Mouse (Mus musculus) hindbrain, embryonic 12.5 days (tissue): Measurements from ENCODE around the gene Gxylt1. TPM values are rescaled to one million over a fixed set of nuclear protein-coding genes. Genes with fewer than 3 reads are reported as not detected.

ENCODE experiments used
- ATAC-seq: fragments of 200-750 bp; cut with Nextera tagmentation; 2 replicates; pipeline ENCODE4 v1.8.0; 2017; ENCODE audit warnings: moderate TSS enrichment; ENCODE audit not compliant: low FRiP score
- H3K27ac ChIP-seq: fragments of 300-500 bp; sonication (generic); 2 replicates; pipeline ENCODE4 v1.5.1; 2016; ENCODE audit warnings: mild to moderate bottlenecking
- H3K27me3 ChIP-seq: fragments of 300-500 bp; sonication (generic); 2 replicates; pipeline ENCODE4 v1.6.1; 2016; ENCODE audit warnings: mild to moderate bottlenecking
- H3K36me3 ChIP-seq: fragments of 300-500 bp; sonication (generic); 2 replicates; pipeline ENCODE4 v1.6.1; 2016; ENCODE audit warnings: mild to moderate bottlenecking
- H3K4me1 ChIP-seq: fragments of 300-500 bp; sonication (generic); 2 replicates; pipeline ENCODE4 v1.6.1; 2016
- H3K4me2 ChIP-seq: fragments of 300-500 bp; sonication (generic); replicated peaks from 2 replicates; pipeline ENCODE4 v1.6.1; 2016; ENCODE audit warnings: mild to moderate bottlenecking
- H3K4me3 ChIP-seq: fragments of 300-500 bp; sonication (generic); 2 replicates; pipeline ENCODE4 v1.5.1; 2016; ENCODE audit warnings: mild to moderate bottlenecking
- H3K9ac ChIP-seq: fragments of 300-500 bp; sonication (generic); 2 replicates; pipeline ENCODE4 v1.6.1; 2016; ENCODE audit warnings: mild to moderate bottlenecking, moderate library complexity
- H3K9me3 ChIP-seq: fragments of 300-500 bp; sonication (generic); replicated peaks from 2 replicates; pipeline ENCODE4 v1.6.1; 2016; ENCODE audit warnings: mild to moderate bottlenecking
- WGBS: fragments of 180-500 bp; shearing (Covaris S2); methylation state at CpG from one replicate; pipeline ENCODE4 v1.1.7; 2016; 5-methylcytosine and 5-hydroxymethylcytosine counted together
- polyA plus RNA-seq: library from polyadenylated mRNA; unstranded; fragments of >200 nt; fragmentation: Nextera tagmentation; extraction: Ambion mirVana; gene quantifications from 2 replicates; pipeline ENCODE4 v1.2.1, GENCODE M21; 2016

The Gxylt1 gene
- polyA plus RNA-seq, 1 experiment from 2014 or later = 19.7 TPM

DNA sequence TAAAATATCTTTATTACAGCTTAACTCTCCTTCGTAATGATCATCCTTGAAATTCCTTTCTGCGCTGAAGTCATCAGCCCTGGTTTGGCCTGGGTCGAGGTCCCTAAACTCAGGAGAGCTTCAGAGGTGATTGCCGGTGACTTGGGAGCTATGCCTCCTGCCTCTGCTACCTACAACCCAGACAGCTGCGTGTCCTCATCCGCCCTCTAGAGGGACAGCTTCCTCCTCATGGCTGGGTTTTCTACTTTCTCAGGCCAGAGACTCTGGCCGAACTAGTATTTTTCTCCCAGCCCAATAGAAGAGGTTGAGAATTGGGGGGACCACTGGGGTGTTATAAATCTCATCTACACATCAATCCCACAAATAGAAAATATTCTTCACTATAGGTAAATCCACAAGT, 52.5 kb downstream of the Gxylt1 start:
- no peak for ATAC-seq
- Histone ChIP-seq H3K27ac (no peak overlapping the region), H3K36me3 (no peaks in the 10 kb centered on the region), H3K9ac (no peak overlapping the region), H3K4me2 (no peak overlapping the region), H3K9me3 (no peaks in the 10 kb centered on the region; the same call in 1 of the 2 replicates), H3K4me3 (no peak overlapping the region), H3K27me3 (no peaks in the 10 kb centered on the region), H3K4me1 (peaks cover 2% of the 10 kb centered on the region; the same call in 1 of the 2 replicates)
- 63% methylated on average over 7 of the region's 7 CpGs for WGBS

DNA sequence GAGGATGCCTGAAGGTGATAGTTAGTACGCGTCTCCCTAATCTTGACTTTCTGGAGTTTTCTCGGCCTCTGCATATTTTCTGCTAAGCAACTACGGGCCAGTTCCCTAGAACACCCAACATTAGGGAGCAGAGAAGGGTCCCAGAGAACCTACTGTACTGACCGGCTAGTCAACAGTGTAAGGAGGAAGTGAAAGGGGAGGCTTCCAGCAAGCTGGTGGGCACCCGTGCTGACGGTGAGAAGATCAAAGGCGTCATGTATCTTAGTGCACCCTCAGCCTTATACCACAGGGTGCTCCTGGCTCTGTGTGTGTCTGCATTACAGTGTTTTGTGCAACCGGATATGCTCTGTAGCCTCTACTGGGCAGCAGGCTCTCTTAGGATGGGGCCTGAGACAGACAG, 62.4 kb downstream of the Gxylt1 start:
- Histone ChIP-seq H3K27ac (no peak overlapping the region), H3K4me3 (no peak overlapping the region), H3K4me1 (no peaks in the 10 kb centered on the region), H3K27me3 (no peaks in the 10 kb centered on the region), H3K9me3 (no peaks in the 10 kb centered on the region), H3K9ac (no peak overlapping the region), H3K36me3 (no peaks in the 10 kb centered on the region), H3K4me2 (no peak overlapping the region)
- 93% methylated on average over 9 of the region's 9 CpGs for WGBS
- no peak for ATAC-seq

DNA sequence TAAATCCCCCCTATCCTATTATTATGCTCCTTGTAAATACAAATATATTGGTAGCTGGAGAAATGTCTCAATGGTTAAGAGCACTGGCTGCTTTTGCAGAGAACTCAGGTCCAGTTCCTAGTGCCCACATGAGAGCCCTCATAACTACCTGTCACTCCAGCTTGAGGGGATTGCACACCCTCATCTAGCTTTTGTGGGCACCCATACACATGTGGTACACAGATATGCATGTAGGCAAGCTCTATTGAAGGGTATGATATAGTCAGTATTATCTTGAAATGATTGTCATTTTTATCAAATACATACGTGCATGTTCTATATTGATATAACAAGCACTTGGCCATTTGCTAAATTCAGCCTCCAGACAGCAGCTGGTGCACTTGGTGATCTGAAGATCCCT, 70.1 kb downstream of the Gxylt1 start:
- no peaks in the 10 kb centered on the region for H3K27me3 ChIP-seq
- H3K36me3 ChIP-seq = no peaks in the 10 kb centered on the region
- no peak overlapping the region for H3K27ac ChIP-seq
- ATAC-seq = no peak
- no peak overlapping the region for H3K4me2 ChIP-seq
- no peaks in the 10 kb centered on the region for H3K4me1 ChIP-seq
- H3K4me3 ChIP-seq = no peak overlapping the region
- no peaks in the 10 kb centered on the region for H3K9me3 ChIP-seq
- 88% methylated on average over 1 of the region's 1 CpGs for WGBS
- no peak overlapping the region for H3K9ac ChIP-seq

DNA sequence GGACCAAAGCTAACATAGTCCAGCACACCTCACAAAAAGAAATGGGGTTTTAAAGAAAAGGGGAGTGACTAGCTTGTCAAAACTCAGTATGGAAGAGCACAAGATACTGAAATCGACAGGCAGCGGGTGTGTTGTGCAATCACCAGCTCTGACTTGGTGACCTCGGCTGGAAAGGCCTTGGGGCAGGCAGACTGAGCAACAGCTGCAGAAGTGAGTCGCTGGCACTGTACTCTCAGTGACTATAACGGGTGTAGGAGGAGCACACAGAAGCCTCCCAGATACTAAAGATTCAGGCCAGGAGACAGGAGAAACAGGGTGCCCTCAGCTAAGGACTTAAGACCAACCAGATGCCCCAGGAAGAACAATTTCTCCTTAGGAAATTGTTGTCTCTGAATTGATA, 73.0 kb downstream of the Gxylt1 start:
- Histone ChIP-seq H3K4me2 (no peak overlapping the region), H3K4me3 (no peak overlapping the region), H3K9ac (no peak overlapping the region), H3K9me3 (no peaks in the 10 kb centered on the region), H3K27ac (no peak overlapping the region), H3K4me1 (no peaks in the 10 kb centered on the region), H3K27me3 (no peaks in the 10 kb centered on the region), H3K36me3 (no peaks in the 10 kb centered on the region)
- ATAC-seq = no peak
- WGBS = 82% methylated on average over 5 of the region's 5 CpGs

- no peak for ATAC-seq
- H3K27ac ChIP-seq = no peak overlapping the region
Observed at GRCm38 (mm10) chr15:93191387-93192145, 83.4 kb downstream of the Gxylt1 start.

More at GRCm38 (mm10) chr15:93191387-93192145, 83.4 kb downstream of the Gxylt1 start:
- no peaks in the 10 kb centered on the region for H3K36me3 ChIP-seq
- H3K9ac ChIP-seq = no peak overlapping the region
- no peaks in the 10 kb centered on the region for H3K4me1 ChIP-seq
- 70% methylated on average over 12 of the region's 12 CpGs for WGBS
- no peaks in the 10 kb centered on the region for H3K27me3 ChIP-seq
- no peak overlapping the region for H3K4me2 ChIP-seq
- H3K4me3 ChIP-seq = no peak overlapping the region
- H3K9me3 ChIP-seq = no peaks in the 10 kb centered on the region

Other genes with a start within 250 kb of the Gxylt1 start
- 98.1 and 99.1 TPM in 2 replicates for gene Yaf2, start 61.8 kb upstream of the Gxylt1 start, polyA plus RNA-seq
- 159 and 173 TPM in 2 replicates for gene Zcrb1, start 123.2 kb upstream of the Gxylt1 start, polyA plus RNA-seq
- 68.5 and 71.0 TPM in 2 replicates for gene Pphln1, start 123.2 kb upstream of the Gxylt1 start, polyA plus RNA-seq